Mouse (Mus musculus) kidney, postnatal 4 days (tissue): Measurements from ENCODE around the gene Tmem123.
A peak's percentile ranks its signal among the peaks of the same experiment; 100 is the strongest.

Experiments
- DNase-seq, 2 experiments: peaks; one replicate each; pipeline ENCODE4 v3.0.0; 2021; ENCODE audit warnings: mixed read lengths in 2 of 2

Tmem123 gene

DNA sequence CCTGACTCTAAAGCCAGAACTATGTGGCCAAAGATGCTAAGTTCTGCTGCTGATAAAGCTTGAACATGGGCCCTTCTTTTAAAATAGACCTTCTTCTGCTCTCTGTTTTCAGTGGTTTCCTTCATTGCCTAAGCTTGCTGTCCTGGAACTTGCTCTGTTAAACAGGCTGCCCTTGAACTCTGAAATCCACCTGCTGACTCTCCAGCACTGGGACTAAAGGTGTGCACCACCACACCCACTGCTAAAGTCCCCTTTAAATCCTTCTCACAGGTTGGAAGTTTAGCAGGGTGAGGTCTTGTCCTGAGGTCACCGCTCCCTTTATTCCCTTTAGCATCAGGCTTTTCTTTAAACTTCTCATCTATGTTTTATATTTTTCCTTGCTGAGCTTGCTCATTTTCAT, 13.1 kb downstream of the Tmem123 start:
- no peak for DNase-seq

DNA sequence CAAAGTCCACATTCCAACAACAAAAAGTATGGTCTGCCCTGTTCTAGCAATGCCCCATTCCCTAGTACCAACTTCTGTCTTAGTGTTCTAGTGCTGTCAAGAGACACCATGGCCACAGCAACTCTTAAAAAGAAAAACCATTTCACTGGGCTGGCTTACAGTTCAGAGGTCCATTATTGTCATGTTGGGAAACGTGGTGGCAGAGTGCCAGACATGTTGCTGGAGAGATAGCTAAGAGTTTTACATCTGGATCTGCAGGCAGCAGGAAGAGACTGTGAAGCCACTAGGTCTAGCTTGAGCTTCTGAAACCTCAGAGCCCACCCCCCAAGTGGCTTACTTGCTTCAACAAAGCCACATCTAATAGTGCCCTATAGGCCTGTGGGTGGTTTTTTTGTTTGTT, 13.8 kb downstream of the Tmem123 start:
- peak in 1 of 2 experiments; percentile 30 for DNase-seq

GRCm38 (mm10) chr9:7778771-7779170, 14.9 kb downstream of the Tmem123 start:
- DNase-seq: no peak

GRCm38 (mm10) chr9:7779786-7780185, 15.9 kb downstream of the Tmem123 start:
- no peak for DNase-seq

DNA sequence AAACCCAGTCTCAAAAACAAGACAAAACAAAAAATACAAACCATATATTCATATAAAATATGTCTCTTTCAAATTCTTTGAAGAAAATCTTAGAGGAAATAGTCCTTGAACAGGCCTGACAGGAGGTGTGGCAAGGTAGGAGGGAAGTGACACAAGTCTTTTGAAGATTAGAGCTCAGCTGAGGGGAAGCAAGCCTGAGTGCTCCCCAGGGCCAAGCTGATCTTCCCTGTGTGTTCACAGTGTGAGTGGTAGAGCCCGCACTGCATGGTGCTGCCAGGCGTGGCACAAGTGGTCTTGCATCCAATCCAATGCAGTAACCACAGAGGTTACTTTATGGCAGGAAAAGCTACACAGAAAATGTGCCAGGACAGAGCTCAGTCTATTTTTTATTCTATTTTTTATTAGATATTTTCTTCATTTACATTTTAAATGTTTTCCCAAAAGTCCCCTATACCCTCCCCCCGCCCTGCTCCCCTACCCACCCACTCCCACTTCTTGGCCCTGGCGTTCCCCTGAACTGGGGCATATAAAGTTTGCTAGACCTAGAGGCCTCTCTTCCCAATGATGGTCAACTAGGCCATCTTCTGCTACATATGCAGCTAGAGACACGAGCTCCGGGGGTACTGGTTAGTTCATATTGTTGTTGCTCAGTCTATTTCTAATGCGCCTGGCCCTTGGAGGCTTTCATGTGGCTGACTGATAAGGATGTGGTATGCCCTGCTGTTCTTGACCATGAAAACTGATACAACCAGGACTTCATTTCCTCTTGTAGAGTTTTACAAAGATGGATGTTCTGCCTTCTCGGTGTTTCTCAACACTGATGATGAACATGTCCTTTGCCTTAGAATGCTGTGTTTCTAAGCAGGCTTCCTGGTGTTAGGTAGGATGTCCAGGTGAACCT, 16.7 kb downstream of the Tmem123 start:
- DNase-seq: no peak

DNA sequence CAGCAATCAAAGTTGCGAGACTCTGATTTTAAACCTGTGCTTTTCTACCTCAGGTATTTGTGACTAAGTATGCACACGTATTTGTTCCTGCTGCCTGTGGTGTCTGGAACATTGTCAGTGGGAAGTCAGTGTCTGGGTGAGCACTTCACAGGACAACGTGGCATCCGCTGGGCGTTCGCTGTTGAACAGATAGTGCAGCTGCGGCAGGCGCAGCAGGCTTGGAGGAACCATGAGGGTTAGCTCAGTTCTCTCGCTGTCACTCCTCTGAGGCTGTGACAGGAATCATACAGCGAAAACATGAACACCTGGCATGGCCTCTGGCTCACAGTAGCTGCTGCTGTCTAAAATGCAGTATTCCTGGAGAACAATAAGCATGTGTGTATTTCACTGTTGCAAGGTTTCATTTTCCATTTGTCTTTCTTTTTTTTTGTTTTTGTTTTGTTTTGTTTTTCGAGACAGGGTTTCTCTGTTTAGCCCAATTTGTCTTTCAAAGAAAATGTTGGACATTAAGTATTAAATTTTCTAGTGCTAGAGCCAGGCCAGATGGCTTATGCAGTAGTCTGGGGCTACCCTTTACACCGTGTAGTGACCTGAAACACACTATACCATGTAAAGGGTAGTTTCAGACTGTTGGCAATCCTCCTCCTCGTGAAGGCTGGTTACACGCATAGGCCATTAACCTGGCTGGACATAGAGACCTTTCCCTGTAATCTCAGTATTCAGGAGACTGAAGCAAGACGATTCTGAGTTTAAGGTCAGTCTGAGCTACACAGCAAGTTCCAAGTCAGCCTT, 20.2 kb downstream of the Tmem123 start:
- DNase-seq: no peak

- DNase-seq: peak in 1 of 2 experiments; percentile 35
Observed at GRCm38 (mm10) chr9:7784615-7785012, 20.8 kb downstream of the Tmem123 start.

- no peak for DNase-seq
Observed at GRCm38 (mm10) chr9:7785396-7785795, 21.6 kb downstream of the Tmem123 start.

DNA sequence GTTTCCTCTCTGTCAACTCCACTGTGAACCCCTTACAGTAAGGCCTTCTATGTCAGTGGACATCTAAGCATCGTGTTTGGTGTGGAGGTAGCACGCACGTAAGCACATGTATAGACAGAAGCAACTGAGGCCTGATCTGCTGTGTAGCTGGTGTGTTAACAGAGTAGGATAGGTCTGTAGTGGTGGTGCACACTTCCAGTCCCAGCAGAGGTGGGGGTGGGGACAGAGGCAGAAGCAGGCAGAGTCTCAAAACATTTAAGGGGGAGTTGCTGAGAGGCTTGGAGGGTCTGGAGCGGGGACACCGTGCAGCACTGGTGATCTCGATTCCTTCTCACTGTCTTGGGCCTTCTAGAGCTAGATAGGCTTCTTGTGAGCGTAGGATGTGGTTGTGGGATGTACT, 22.2 kb downstream of the Tmem123 start:
- DNase-seq: no peak

- DNase-seq: no peak
Observed at GRCm38 (mm10) chr9:7788411-7788810, 24.6 kb downstream of the Tmem123 start.

DNA sequence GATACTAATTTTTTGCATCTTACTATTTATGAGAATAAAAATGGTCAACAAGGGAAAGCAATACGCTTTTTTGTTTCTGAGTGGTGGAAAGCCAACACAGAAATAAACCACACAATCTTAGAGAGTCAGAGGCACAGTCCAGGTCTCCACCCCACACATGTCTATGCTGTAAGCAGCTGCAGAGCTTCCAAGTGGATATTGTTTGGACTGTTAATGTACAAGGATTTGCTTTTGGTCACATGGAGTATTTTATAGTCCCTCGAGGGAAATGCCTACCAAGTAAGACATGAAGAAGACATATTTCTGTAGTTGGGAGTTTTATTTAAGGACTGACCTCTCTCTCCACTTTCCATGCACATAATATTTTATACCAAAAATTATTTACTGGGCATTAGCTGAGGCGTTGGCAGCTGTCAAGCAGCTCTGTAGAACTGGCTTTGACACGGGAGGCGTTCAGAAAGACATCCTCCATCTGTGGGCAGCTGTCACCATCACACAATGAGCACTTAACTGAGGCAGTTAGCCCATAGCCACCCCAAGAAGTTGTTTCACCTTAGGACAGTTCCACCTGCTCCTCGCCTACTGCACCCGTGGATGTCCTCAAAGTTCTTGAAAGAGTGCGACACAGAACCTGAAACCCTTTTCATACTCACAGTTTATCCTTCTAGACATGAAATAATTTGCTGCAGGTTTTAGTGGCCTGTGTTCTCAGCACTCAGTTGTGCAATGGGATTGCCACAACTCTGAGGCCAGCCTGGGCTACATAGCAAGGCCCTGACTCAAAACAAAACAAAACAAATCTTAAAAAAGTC, 26.1 kb downstream of the Tmem123 start:
- DNase-seq: no peak

DNA sequence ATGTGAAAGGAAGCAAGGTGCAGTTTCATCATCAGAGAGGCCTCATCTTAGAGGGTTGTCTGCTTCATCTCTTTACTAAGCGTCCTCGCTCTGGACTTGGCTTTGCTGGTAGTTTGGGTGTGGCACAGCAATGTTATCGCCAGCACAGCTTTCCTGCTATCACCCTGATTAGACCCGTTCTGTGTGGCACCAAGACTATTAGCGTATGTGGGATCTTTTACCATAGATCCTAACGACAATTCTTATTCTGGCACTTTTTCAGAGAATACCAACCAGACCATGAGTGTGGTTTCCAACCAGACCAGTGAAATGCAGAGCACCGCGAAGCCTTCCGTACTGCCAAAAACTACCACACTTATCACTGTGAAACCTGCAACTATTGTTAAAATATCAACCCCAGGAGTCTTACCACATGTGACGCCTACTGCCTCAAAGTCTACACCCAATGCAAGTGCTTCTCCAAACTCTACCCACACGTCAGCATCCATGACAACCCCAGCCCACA, 26.8 kb downstream of the Tmem123 start:
- no peak for DNase-seq

DNA sequence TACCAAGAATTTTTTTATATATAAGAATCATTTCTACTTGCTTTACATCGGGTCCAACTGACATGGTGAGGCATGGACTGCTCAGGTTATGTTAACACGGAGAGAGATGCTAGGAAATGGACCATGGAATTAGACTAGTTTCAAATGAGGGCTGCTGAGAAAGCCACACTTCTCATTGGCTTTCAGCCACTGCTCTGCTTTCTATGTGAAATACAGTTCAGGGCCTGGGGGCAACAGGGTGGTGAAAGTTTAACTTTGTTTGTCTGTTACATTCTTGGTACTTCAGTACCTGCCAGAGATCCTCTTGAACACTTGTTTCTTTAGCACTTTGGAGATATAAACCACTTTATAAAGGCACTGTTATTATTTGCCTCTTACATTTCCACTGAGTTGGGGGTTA, 29.7 kb downstream of the Tmem123 start:
- peak in 1 of 2 experiments; percentile 29 for DNase-seq

- no peak for DNase-seq
Observed at GRCm38 (mm10) chr9:7795581-7795980, 31.7 kb downstream of the Tmem123 start.

GRCm38 (mm10) chr9:7796129-7796864, 32.5 kb downstream of the Tmem123 start:
- no peak for DNase-seq

- DNase-seq: no peak
Observed at GRCm38 (mm10) chr9:7797542-7797941, 33.7 kb downstream of the Tmem123 start.

GRCm38 (mm10) chr9:7798555-7798954, 34.7 kb downstream of the Tmem123 start:
- DNase-seq: no peak

GRCm38 (mm10) chr9:7805101-7805506, 41.3 kb downstream of the Tmem123 start:
- no peak for DNase-seq

DNA sequence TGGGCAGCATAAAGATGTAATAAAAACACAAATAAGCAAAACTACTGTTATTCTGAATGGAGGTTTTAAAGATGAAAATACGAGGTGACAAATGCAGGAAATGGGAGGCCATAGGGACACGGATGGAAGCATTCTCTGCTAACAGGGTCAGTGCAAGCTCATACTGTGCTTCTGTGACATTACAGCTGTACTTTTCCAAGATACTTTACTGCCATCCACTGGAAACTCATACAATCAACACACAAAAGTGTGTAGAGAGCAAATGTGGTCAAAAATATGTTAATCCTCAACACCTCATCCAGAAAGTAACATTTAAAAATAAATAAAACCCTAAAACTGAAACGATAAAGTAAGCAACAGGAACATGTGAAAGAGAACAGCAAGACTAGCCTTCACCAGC, 58.9 kb downstream of the Tmem123 start:
- DNase-seq: no peak

GRCm38 (mm10) chr9:7824916-7825315, 61.1 kb downstream of the Tmem123 start:
- no peak for DNase-seq

DNA sequence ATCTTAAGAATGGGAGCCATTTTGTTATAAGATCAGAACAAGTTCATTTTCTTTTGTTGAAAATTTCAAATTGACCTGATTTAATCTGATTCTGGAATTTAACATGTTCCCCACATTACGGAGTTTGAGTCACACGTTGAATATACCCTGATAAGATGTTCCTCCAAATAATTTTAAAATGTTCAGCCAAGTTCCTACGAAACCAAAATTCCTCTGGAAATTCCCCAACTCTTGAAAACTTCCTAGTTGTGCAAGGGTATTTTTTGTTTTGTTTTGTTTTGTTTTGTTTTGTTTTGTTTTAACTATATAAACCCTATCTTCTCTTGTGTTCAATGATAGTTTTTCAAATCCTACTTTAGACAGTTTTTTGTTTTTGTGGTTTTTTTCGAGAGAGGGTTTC, 64.9 kb downstream of the Tmem123 start:
- DNase-seq: no peak
